Mouse (Mus musculus) bone marrow, adult 2 months (tissue): ENCODE results near the gene Flnc. TPM values are rescaled to one million over a fixed set of nuclear protein-coding genes. Genes with fewer than 3 reads are reported as not detected.
A peak's percentile ranks its signal among the peaks of the same experiment; 100 is the strongest.

Experiments used
- H3K27ac ChIP-seq: fragments of 200-500 bp; 2 replicates; pipeline ENCODE4 v1.5.1; 2012; ENCODE audit warnings: low read depth, mild to moderate bottlenecking, control low read depth, inconsistent platforms, low read length; ENCODE audit not compliant: control insufficient read depth, poor library complexity, insufficient read depth
- H3K4me1 ChIP-seq: fragments of 200-500 bp; 2 replicates; pipeline ENCODE4 v1.6.1; 2011; ENCODE audit warnings: low read length; ENCODE audit not compliant: control insufficient read depth, insufficient read depth
- H3K4me3 ChIP-seq: fragments of 200-500 bp; replicated peaks from 2 replicates; pipeline ENCODE3; 2011; ENCODE audit warnings: mild to moderate bottlenecking, low read depth, low read length, control low read depth; ENCODE audit not compliant: control insufficient read depth
- CTCF ChIP-seq: fragments of 200-500 bp; IDR thresholded peaks from 2 replicates; pipeline ENCODE4 v1.5.1; 2011; ENCODE audit warnings: low read length, control low read depth; ENCODE audit not compliant: control insufficient read depth, insufficient read depth
- POLR2A ChIP-seq: fragments of 200-500 bp; IDR thresholded peaks from 2 replicates; pipeline ENCODE4 v1.6.1; 2011; ENCODE audit warnings: low read depth, mild to moderate bottlenecking, control low read depth, low read length, borderline replicate concordance; ENCODE audit not compliant: control insufficient read depth
- WGBS: fragments of 180-500 bp; shearing (Covaris S2); methylation state at CpG from one replicate; pipeline ENCODE4 v1.1.7; 2018; 5-methylcytosine and 5-hydroxymethylcytosine counted together
- polyA plus RNA-seq: library from polyadenylated mRNA; stranded (reverse); fragments of >200 nt; gene quantifications from 2 replicates; pipeline ENCODE4 v1.2.4, GENCODE M21; 2011; ENCODE audit warnings: low replicate concordance; ENCODE audit not compliant: missing spikeins, insufficient read depth, insufficient read length

The Flnc gene
- polyA plus RNA-seq, 1 experiment: 0.40 TPM

DNA sequence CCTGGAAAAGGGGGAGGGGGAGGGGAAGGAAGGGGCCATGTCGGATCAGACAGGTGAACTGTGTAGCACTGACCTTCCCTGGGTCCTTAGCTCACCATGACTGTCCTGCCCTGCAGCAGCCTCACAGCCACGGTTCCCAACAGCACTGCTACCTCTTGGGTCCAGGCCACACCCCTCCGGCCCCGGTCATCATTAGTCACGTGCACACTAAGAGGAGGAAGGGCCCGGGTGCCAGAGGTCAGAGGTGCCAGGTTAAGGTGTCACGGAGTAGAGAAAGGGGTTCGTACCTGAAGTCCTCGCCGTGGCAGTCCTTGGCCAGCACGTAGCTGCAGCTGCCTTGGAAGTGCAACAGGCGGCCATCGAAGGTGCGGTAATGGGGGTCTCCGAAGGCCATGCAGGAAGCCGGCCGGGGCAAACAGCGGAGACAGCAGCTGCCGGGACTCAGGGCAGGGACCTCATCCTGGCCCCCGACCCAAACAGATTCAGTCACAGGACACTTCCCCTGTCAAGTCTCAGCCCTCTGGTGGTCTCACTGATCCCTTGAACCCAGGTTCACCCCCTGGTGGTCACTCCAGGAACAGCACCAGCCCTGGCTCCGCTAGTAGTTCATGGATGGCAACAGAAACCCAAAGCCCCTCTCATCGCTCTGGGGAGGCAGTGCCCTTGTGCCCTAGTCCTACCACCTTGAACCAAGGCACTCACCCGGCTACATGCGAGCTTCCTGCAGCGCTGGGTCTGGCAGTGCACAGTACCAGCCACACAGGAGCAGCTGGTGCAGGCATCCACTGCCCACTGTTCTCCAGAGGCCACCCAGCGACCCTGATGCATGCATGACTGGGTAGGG is 51.9 kb downstream of the Flnc start:
- peak; percentile 81 for TF ChIP-seq CTCF
- TF ChIP-seq POLR2A: no peak; the same call in 1 of the 2 replicates
- Histone ChIP-seq H3K4me1 (peaks cover 3% of the 10 kb centered on the region; the same call in 1 of the 2 replicates), H3K4me3 (peak overlapping the region; percentile 66), H3K27ac (no peak overlapping the region)
- 6% methylated on average over 26 of the region's 26 CpGs for WGBS

DNA sequence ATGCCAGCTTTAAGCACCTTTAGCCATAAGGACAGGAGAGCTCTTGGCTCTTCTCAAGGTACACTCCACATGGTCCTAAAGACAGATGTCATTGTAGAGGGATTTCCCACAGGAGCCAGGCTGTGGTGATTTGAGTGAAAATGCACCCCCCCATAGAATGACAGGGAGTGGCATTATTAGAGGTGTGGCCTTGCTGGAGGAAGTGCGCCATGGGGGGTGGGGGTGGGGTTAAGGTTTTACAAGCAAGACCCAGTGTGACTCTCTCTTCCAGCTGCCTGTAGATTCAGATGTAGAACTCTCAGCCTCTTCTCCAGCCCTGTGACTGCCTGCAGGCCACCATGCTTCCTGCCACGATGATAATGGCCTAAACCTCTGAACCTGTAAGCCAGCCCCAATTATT is 52.9 kb downstream of the Flnc start:
- Histone ChIP-seq H3K27ac (no peak overlapping the region), H3K4me1 (peaks cover 3% of the 10 kb centered on the region; the same call in 1 of the 2 replicates), H3K4me3 (no peak overlapping the region)
- TF ChIP-seq POLR2A (no peak), CTCF (no peak)
- 32% methylated on average over 2 of the region's 2 CpGs for WGBS

GRCm38 (mm10) chr6:29494101-29494500 is 61.0 kb downstream of the Flnc start:
- Histone ChIP-seq H3K4me3 (no peak overlapping the region), H3K4me1 (no peaks in the 10 kb centered on the region), H3K27ac (no peak overlapping the region)
- TF ChIP-seq CTCF (no peak), POLR2A (no peak)
- 82% methylated on average over 4 of the region's 4 CpGs for WGBS

DNA sequence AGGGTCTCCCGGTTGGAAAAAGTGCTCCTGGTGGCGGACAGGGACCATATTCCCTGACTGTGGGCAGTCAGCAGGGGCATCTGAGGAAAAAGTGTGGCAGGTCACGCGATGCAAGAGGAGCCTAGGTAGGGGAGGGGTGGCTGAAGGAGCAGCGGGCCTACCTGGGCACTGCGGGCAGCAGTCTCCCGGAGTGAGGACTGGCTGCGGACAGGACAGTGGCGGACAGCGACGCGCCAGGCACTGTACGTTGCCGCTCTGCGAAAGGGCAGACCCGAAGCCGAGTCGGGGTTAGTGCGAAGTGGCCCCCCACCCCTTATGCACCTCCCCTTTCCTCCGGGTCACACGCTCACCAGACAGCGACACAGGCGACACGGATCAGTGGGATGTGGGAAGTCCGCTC is 63.2 kb downstream of the Flnc start:
- Histone ChIP-seq H3K27ac (no peak overlapping the region), H3K4me1 (no peaks in the 10 kb centered on the region), H3K4me3 (no peak overlapping the region)
- TF ChIP-seq CTCF (no peak), POLR2A (no peak)
- 22% methylated on average over 25 of the region's 25 CpGs for WGBS

GRCm38 (mm10) chr6:29497791-29498190 is 64.7 kb downstream of the Flnc start:
- no peak for TF ChIP-seq POLR2A
- no peak for TF ChIP-seq CTCF
- WGBS: 42% methylated on average over 2 of the region's 2 CpGs
- H3K27ac ChIP-seq: no peak overlapping the region
- H3K4me3 ChIP-seq: no peak overlapping the region
- H3K4me1 ChIP-seq: no peaks in the 10 kb centered on the region

DNA sequence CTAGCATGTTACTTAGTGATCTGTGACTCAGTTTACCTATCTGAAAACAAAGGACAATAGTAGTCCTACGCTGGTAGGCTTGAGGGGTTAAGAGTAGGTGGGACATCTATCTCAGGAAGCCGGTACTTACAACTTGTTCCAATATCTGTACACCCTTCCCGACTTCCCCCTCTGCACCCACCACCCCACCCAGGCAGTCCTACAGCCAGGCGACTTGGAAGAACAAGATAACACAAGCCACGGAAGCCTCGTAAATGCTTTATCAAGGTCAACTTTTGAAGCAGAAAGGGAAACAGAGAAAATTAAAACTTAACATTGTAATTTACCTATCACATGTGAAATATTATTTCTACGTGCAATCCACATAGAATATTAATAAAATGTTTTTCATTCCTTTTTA is 67.1 kb downstream of the Flnc start:
- WGBS: 56% methylated on average over 7 of the region's 7 CpGs
- Histone ChIP-seq H3K4me3 (no peak overlapping the region), H3K4me1 (no peaks in the 10 kb centered on the region), H3K27ac (no peak overlapping the region)
- TF ChIP-seq POLR2A: no peak
- TF ChIP-seq CTCF: no peak

- H3K27ac ChIP-seq: no peak overlapping the region
- no peak overlapping the region for H3K4me3 ChIP-seq
- H3K4me1 ChIP-seq: no peaks in the 10 kb centered on the region
- TF ChIP-seq POLR2A (no peak), CTCF (no peak)
- 71% methylated on average over 6 of the region's 6 CpGs for whole genome bisulfite sequencing
Measured at GRCm38 (mm10) chr6:29500810-29501209, 67.8 kb downstream of the Flnc start.

GRCm38 (mm10) chr6:29501599-29501998 is 68.5 kb downstream of the Flnc start:
- WGBS: 82% methylated on average over 1 of the region's 1 CpGs
- H3K4me1 ChIP-seq: no peaks in the 10 kb centered on the region
- no peak overlapping the region for H3K27ac ChIP-seq
- TF ChIP-seq CTCF (no peak), POLR2A (no peak)
- H3K4me3 ChIP-seq: no peak overlapping the region
